Mouse (Mus musculus) midbrain, embryonic 14.5 days (tissue): ENCODE data around the gene Ddx21. TPM values are rescaled to one million over a fixed set of nuclear protein-coding genes. Genes with fewer than 3 reads are reported as not detected.
"Not testable (repeated sequence)": the region's sequence is repeated elsewhere in the genome, so short reads cannot be mapped to it uniquely, and the experiment has no call there.

Source experiments
- ATAC-seq: fragments of 200-750 bp; cut with Nextera tagmentation; 2 replicates; pipeline ENCODE4 v1.8.0; 2017; ENCODE audit warnings: moderate number of reproducible peaks, moderate library complexity; ENCODE audit not compliant: low FRiP score, low TSS enrichment
- DNase-seq: peaks from one replicate; pipeline ENCODE4 v3.0.0-alpha.2; 2015
- H3K27ac ChIP-seq: fragments of 300-500 bp; sonication (generic); replicated peaks from 2 replicates; pipeline ENCODE4 v1.5.1; 2014; ENCODE audit warnings: mild to moderate bottlenecking, low read depth, low read length, moderate library complexity
- H3K27me3 ChIP-seq: fragments of 300-500 bp; sonication (generic); 2 replicates; pipeline ENCODE4 v1.6.1; 2014; ENCODE audit warnings: low read length, control low read depth, mixed read lengths; ENCODE audit not compliant: control insufficient read depth, insufficient read depth
- H3K36me3 ChIP-seq: fragments of 300-500 bp; sonication (generic); 2 replicates; pipeline ENCODE4 v1.6.1; 2014; ENCODE audit warnings: low read length, control low read depth; ENCODE audit not compliant: control insufficient read depth, insufficient read depth
- H3K4me1 ChIP-seq: fragments of 300-500 bp; sonication (generic); 2 replicates; pipeline ENCODE4 v1.6.1; 2014; ENCODE audit warnings: mild to moderate bottlenecking, antibody characterized with exemption, low read length, control low read depth; ENCODE audit not compliant: control insufficient read depth, insufficient read depth
- H3K4me2 ChIP-seq: fragments of 300-500 bp; sonication (generic); 2 replicates; pipeline ENCODE4 v1.6.1; 2014; ENCODE audit warnings: mild to moderate bottlenecking, low read length, moderate library complexity
- H3K4me3 ChIP-seq: fragments of 300-500 bp; sonication (generic); replicated peaks from 2 replicates; pipeline ENCODE4 v1.5.1; 2014; ENCODE audit warnings: low read depth, low read length
- H3K9ac ChIP-seq: fragments of 300-500 bp; sonication (generic); replicated peaks from 2 replicates; pipeline ENCODE4 v1.6.1; 2014; ENCODE audit warnings: mild to moderate bottlenecking, low read length, moderate library complexity
- H3K9me3 ChIP-seq: fragments of 300-500 bp; sonication (generic); 2 replicates; pipeline ENCODE4 v1.6.1; 2016; ENCODE audit warnings: low read length, control low read depth, mixed read lengths; ENCODE audit not compliant: control insufficient read depth
- WGBS: fragments of 180-500 bp; shearing (Covaris S2); extraction: QIAGEN DNeasy Blood & Tissue Kit; methylation state at CpG from one replicate; pipeline ENCODE4 v1.1.7; 2014; 5-methylcytosine and 5-hydroxymethylcytosine counted together
- polyA plus RNA-seq: library from polyadenylated mRNA; unstranded; fragments of >200 nt; fragmentation: Nextera tagmentation; extraction: Ambion mirVana; gene quantifications from 2 replicates; pipeline ENCODE4 v1.2.1, GENCODE M21; 2014

Gene Ddx21
- polyA plus RNA-seq, 1 experiment from 2014 or later = 23.7 TPM

DNA sequence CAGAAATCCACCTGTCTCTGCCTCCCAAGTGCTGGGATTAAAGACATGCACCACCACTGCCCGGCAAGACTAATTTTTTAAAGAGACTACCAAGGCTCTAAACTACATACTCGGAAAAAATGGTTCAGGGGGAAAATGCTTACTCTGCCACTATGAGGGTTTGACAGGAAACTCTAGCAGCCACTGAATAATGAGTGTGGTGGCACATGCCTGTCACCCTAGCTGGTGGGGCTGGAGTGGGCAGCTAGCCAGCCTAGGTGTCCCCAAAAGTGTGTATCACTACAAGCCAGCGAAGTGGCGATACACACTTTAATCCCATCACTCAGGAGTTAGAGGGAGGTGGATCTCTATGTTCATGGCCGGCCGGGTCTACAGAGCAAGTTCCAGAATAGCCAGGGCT, 2.0 kb downstream of the Ddx21 start:
- no peak overlapping the region for H3K27ac ChIP-seq
- no peaks in the 10 kb centered on the region for H3K27me3 ChIP-seq
- peaks cover 13% of the 10 kb centered on the region for H3K4me1 ChIP-seq
- ATAC-seq = no peak
- peaks cover 27% of the 10 kb centered on the region for H3K36me3 ChIP-seq
- no peak overlapping the region for H3K4me2 ChIP-seq
- 89% methylated on average over 6 of the region's 6 CpGs for WGBS
- H3K9me3 ChIP-seq = no peaks in the 10 kb centered on the region
- DNase-seq = no peak
- H3K9ac ChIP-seq = no peak overlapping the region
- no peak overlapping the region for H3K4me3 ChIP-seq

DNA sequence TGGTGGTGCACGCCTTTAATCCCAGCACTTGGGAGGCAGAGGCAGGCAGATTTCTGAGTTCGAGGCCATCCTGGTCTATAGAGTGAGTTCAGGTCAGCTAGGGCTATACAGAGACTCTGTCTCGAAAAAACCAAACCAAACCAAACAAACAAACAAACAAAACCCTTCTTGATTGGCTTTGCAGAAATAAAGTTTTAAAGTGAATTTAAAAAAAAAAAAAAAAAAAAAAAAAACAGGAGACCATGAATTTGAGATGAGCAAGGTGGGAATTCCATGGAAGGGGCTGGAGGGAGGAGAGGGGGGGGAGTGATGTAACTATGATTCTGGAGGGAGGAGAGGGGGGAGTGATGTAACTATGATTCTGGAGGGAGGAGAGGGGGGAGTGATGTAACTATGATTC, 2.8 kb downstream of the Ddx21 start:
- not testable (repeated sequence) for DNase-seq, H3K9ac ChIP-seq, ATAC-seq, H3K9me3 ChIP-seq, H3K27me3 ChIP-seq, H3K27ac ChIP-seq, H3K4me2 ChIP-seq, H3K4me3 ChIP-seq
- Histone ChIP-seq H3K4me1 (peaks cover 13% of the 10 kb centered on the region), H3K36me3 (peaks cover 35% of the 10 kb centered on the region)
- WGBS = 98% methylated on average over 3 of the region's 3 CpGs

DNA sequence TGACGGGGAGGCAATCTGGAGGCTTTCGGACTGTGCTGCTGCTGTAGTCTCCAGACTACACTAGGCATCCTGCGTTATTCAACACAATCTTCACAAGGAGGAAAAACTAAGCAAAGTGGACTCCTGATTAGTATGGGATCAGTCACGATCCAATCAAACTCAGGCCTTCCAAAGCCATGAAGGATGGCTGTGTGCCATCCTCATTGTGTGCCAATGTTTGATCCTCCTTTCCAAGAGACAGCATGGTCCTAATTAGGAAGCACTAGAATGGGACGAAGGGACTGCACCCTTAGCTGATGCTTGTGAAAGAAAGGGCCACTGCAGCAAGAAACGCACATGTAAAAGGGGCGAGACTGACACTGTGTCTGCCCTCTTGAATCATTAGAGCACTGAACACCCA, 9.6 kb downstream of the Ddx21 start:
- no peak overlapping the region for H3K4me3 ChIP-seq
- H3K4me2 ChIP-seq = no peak overlapping the region
- H3K27ac ChIP-seq = no peak overlapping the region
- H3K4me1 ChIP-seq = no peaks in the 10 kb centered on the region
- 91% methylated on average over 7 of the region's 7 CpGs for WGBS
- no peak for DNase-seq
- no peaks in the 10 kb centered on the region for H3K27me3 ChIP-seq
- H3K36me3 ChIP-seq = peaks cover 85% of the 10 kb centered on the region
- no peak overlapping the region for H3K9ac ChIP-seq
- no peak for ATAC-seq
- H3K9me3 ChIP-seq = no peaks in the 10 kb centered on the region

DNA sequence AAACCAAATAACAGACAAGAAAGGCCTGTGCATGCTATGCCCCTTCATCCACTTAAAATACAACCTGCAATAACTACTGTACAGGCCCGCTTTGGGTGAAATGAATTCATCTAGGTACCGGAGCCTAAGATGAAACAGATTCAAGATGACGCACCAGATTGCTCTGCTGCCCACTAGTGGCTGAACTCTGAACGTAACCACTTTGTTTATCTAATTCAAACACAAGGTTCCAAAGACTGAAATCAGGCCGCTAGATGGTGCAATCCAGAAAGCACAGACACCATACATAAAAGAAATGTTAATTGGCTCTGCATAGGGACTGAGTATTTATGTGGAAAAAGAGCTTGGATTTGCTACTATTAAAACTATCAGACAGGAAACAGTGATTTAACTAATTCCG, 11.9 kb downstream of the Ddx21 start:
- Histone ChIP-seq H3K27ac (no peak overlapping the region), H3K4me3 (no peak overlapping the region), H3K4me1 (no peaks in the 10 kb centered on the region), H3K9ac (no peak overlapping the region), H3K36me3 (peaks cover 90% of the 10 kb centered on the region), H3K4me2 (no peak overlapping the region), H3K9me3 (no peaks in the 10 kb centered on the region), H3K27me3 (no peaks in the 10 kb centered on the region)
- 27% methylated on average over 6 of the region's 6 CpGs for WGBS
- no peak for ATAC-seq
- peak; percentile 96 for DNase-seq

DNA sequence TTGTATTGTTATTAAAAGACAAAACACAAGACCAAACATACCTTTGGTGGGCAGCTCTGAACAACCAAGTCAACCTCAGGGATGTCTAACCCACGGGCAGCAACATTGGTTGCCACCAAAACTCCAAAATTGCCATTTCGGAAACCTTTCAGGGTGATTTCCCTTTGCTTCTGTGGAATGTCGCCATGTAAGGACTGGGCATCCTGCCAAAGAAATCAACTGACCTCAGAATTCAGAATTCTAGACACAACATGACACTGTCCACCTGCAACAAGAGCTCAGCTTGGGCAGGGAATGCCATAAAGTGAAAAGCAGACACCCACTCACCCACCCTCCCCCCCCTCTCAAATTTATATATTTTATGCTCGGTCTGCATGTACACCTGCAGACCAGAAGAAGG, 13.5 kb downstream of the Ddx21 start:
- Histone ChIP-seq H3K4me3 (no peak overlapping the region), H3K4me2 (no peak overlapping the region), H3K9ac (no peak overlapping the region), H3K4me1 (no peaks in the 10 kb centered on the region), H3K36me3 (peaks cover 92% of the 10 kb centered on the region), H3K27me3 (no peaks in the 10 kb centered on the region), H3K9me3 (no peaks in the 10 kb centered on the region), H3K27ac (no peak overlapping the region)
- ATAC-seq (no peak), DNase-seq (peak; percentile 8)
- 87% methylated on average over 4 of the region's 4 CpGs for WGBS

DNA sequence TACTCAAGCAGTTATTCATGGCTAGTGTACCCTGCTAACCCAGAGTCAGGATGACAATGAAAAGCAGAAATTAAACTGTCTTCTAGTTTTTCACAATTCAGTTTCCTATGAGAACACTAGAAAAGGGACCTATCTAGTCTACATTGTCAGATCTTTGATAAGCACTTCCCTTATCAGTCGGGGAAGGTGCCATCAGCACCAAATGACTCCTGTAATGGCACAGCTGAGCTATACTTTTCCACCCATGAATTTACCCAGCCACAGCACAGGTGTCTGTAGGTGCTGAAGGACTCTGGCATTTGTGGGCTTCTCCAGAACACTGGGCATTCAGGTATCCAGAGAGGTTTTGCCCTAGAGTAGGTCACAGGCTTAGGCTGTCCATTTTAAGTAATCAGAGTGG, 18.8 kb downstream of the Ddx21 start:
- no peak overlapping the region for H3K4me3 ChIP-seq

DNA sequence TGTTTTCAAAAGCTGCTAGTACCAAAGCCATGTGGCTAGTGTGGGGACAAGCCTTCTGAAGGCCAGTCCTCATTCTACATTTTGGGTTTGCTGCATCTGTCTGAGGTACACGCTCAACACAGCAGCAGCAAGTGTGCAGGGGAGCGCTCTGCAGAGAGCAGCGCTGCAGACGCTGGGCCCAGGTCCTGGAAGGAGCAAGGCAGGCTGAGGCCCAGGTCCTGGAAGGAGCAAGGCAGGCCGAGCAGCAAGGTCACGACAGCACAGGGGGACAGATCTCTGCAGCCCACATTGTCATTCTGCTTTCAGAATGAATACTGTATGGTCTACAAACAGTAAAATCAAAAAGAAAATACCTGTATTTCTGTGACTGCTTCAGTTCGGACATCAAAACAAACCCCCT, 19.4 kb downstream of the Ddx21 start:
- 88% methylated on average over 7 of the region's 7 CpGs for WGBS
- H3K36me3 ChIP-seq = peaks cover 73% of the 10 kb centered on the region
- no peak for DNase-seq
- no peak overlapping the region for H3K27ac ChIP-seq
- ATAC-seq = no peak
- no peak overlapping the region for H3K4me2 ChIP-seq
- no peaks in the 10 kb centered on the region for H3K9me3 ChIP-seq
- H3K9ac ChIP-seq = no peak overlapping the region
- H3K4me3 ChIP-seq = no peak overlapping the region
- H3K27me3 ChIP-seq = no peaks in the 10 kb centered on the region
- H3K4me1 ChIP-seq = peaks cover 3% of the 10 kb centered on the region; the same call in 1 of the 2 replicates

More for the DNA sequence above, 18.8 kb downstream of the Ddx21 start:
- H3K27me3 ChIP-seq = no peaks in the 10 kb centered on the region
- ATAC-seq = no peak
- no peaks in the 10 kb centered on the region for H3K9me3 ChIP-seq
- no peak overlapping the region for H3K9ac ChIP-seq
- WGBS = 97% methylated on average over 1 of the region's 1 CpGs
- DNase-seq = no peak
- H3K4me2 ChIP-seq = no peak overlapping the region
- peaks cover 79% of the 10 kb centered on the region for H3K36me3 ChIP-seq
- H3K4me1 ChIP-seq = peaks cover 3% of the 10 kb centered on the region; the same call in 1 of the 2 replicates
- H3K27ac ChIP-seq = no peak overlapping the region

DNA sequence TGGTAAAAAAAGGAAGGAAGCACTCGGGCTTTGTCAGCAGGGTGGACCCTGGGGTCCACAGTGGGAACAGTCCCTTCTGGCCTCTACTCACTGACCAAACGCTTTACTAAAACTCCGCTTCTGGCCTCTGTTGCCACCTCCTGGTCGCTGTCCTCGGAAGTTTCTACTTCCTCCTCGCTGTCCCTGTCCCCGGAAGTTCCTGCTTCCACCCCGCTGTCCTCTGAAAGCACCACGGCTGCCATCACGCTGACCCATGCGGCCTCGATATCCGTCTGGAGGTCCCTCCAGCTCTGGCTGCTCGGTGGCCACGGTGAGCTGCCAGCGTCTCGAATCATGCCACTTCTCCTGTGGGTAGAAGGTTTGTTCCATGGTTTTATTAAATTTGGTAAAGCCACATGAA, 19.8 kb downstream of the Ddx21 start:
- WGBS = 93% methylated on average over 17 of the region's 17 CpGs
- H3K27ac ChIP-seq = no peak overlapping the region
- no peak overlapping the region for H3K4me2 ChIP-seq
- H3K27me3 ChIP-seq = no peaks in the 10 kb centered on the region
- peaks cover 6% of the 10 kb centered on the region; the same call in 1 of the 2 replicates for H3K4me1 ChIP-seq
- ATAC-seq (no peak), DNase-seq (no peak)
- H3K9ac ChIP-seq = no peak overlapping the region
- no peaks in the 10 kb centered on the region for H3K9me3 ChIP-seq
- H3K36me3 ChIP-seq = peaks cover 69% of the 10 kb centered on the region
- H3K4me3 ChIP-seq = no peak overlapping the region

DNA sequence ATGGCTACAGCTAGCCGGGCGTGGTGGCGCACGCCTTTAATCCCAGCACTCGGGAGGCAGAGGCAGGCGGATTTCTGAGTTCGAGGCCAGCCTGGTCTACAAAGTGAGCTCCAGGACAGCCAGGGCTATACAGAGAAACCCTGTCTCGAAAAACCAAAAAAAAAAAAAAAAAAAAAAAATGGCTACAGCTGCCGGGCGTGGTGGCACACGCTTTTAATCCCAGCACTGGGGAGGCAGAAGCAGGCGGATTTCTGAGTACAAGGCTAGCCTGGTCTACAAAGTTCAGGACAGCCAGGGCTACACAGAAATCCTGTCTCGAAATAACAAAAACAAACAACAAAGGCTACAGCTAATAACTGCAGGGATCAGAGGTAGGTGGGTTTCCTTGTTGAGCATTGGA, 23.0 kb downstream of the Ddx21 start:
- DNase-seq, ATAC-seq, H3K4me3 ChIP-seq, H3K27me3 ChIP-seq, H3K9me3 ChIP-seq, H3K9ac ChIP-seq, H3K27ac ChIP-seq: not testable (repeated sequence)
- Histone ChIP-seq H3K4me1 (peaks cover 12% of the 10 kb centered on the region), H3K36me3 (peaks cover 56% of the 10 kb centered on the region), H3K4me2 (peak overlapping the region; percentile 56; the same call in 1 of the 2 replicates)
- WGBS = 78% methylated on average over 12 of the region's 13 CpGs
